8 mouse cellular contexts compared by ENCODE assay signal in genomic region chr5:65336075-65336355, GRCm38 (mm10). TPM values are rescaled to one million over a fixed set of nuclear protein-coding genes. Genes with fewer than 3 reads are reported as not detected.
A peak's percentile ranks its signal among the peaks of the same experiment; 100 is the strongest.
DNase-seq lines count a peak whose midpoint lies in the region; ATAC-seq and TF ChIP-seq lines count a peak whose summit lies in the region.

No protein-coding gene starts in this region.

- H3K27ac ChIP-seq in lung, embryonic 16.5 days (ENCODE audit: low read length) = no peak overlapping the region
- H3K27ac ChIP-seq in embryonic facial prominence, embryonic 14.5 days (replicated peaks; ENCODE audit: low read depth, low read length) = peak overlapping the region; percentile 90; the same call in 1 of the 2 replicates
- no peak overlapping the region for H3K27ac ChIP-seq in intestine, postnatal 0 days (ENCODE audit: low read depth, low read length)
- H3K27ac ChIP-seq in neural tube, embryonic 14.5 days (ENCODE audit: low read depth, low read length) = no peak overlapping the region

- DNase-seq in lung, postnatal 10 days = no peak
- DNase-seq in embryonic facial prominence, embryonic 14.5 days (ENCODE audit: low spot score) = no peak
- no peak for DNase-seq in adrenal gland, postnatal 36 days
- DNase-seq in thymus, adult 18-20 months = no peak
- no peak for DNase-seq in layer of hippocampus, postnatal 14 days (ENCODE audit: low spot score in 2 of 2)

- ATAC-seq in lung, embryonic 16.5 days (ENCODE audit: low read depth) = no peak
- no peak for ATAC-seq in embryonic facial prominence, embryonic 14.5 days (ENCODE audit: low read depth)
- no peak for ATAC-seq in intestine, postnatal 0 days
- no peak for ATAC-seq in neural tube, embryonic 14.5 days (ENCODE audit: low read depth)

- no peak for TF ChIP-seq CTCF in intestine, postnatal 0 days (IDR thresholded peaks at IDR 0.05; ENCODE audit: low read depth)

- 27% methylated on average over 4 of the region's 4 CpGs for WGBS in lung, embryonic 16.5 days
- WGBS in embryonic facial prominence, embryonic 14.5 days = 25% methylated on average over 4 of the region's 4 CpGs
- 24% methylated on average over 4 of the region's 4 CpGs for WGBS in intestine, postnatal 0 days
- 30% methylated on average over 4 of the region's 4 CpGs for WGBS in neural tube, embryonic 14.5 days

- peaks cover 11% of the 10 kb centered on the region for H3K4me1 ChIP-seq in lung, embryonic 16.5 days (replicated peaks; ENCODE audit: control insufficient read depth, insufficient read depth, low read length)
- peaks cover 9% of the 10 kb centered on the region for H3K4me1 ChIP-seq in embryonic facial prominence, embryonic 14.5 days (ENCODE audit: control insufficient read depth, insufficient read depth, low read length)
- H3K4me1 ChIP-seq in intestine, postnatal 0 days (replicated peaks; ENCODE audit: control insufficient read depth, insufficient read depth, low read length) = no peaks in the 10 kb centered on the region
- peaks cover 4% of the 10 kb centered on the region; the same call in 1 of the 2 replicates for H3K4me1 ChIP-seq in neural tube, embryonic 14.5 days (ENCODE audit: control insufficient read depth, insufficient read depth, low read length)

- peak overlapping the region; percentile 92 for H3K4me3 ChIP-seq in lung, embryonic 16.5 days (ENCODE audit: low read length)
- H3K4me3 ChIP-seq in embryonic facial prominence, embryonic 14.5 days (ENCODE audit: low read depth, low read length) = peak overlapping the region; percentile 92
- peak overlapping the region; percentile 86 for H3K4me3 ChIP-seq in intestine, postnatal 0 days (ENCODE audit: low read depth, low read length)
- peak overlapping the region; percentile 88 for H3K4me3 ChIP-seq in neural tube, embryonic 14.5 days (ENCODE audit: low read depth, low read length)

- H3K9me3 ChIP-seq in lung, embryonic 16.5 days (ENCODE audit: control insufficient read depth, low read length) = no peaks in the 10 kb centered on the region
- H3K9me3 ChIP-seq in embryonic facial prominence, embryonic 14.5 days (ENCODE audit: control insufficient read depth, low read length) = no peaks in the 10 kb centered on the region
- no peaks in the 10 kb centered on the region for H3K9me3 ChIP-seq in intestine, postnatal 0 days (ENCODE audit: control insufficient read depth)
- H3K9me3 ChIP-seq in neural tube, embryonic 14.5 days (ENCODE audit: control insufficient read depth, low read length) = no peaks in the 10 kb centered on the region

- H3K27me3 ChIP-seq in lung, embryonic 16.5 days (ENCODE audit: control insufficient read depth, insufficient read depth, low read depth, low read length) = no peaks in the 10 kb centered on the region
- H3K27me3 ChIP-seq in embryonic facial prominence, embryonic 14.5 days (replicated peaks; ENCODE audit: control insufficient read depth, insufficient read depth, low read length) = no peaks in the 10 kb centered on the region
- no peaks in the 10 kb centered on the region for H3K27me3 ChIP-seq in intestine, postnatal 0 days (replicated peaks; ENCODE audit: control insufficient read depth, insufficient read depth, low read length)
- H3K27me3 ChIP-seq in neural tube, embryonic 14.5 days (ENCODE audit: control insufficient read depth, insufficient read depth, low read length) = no peaks in the 10 kb centered on the region

- H3K9ac ChIP-seq in lung, embryonic 16.5 days (ENCODE audit: low read length) = peak overlapping the region; percentile 90; the same call in 1 of the 2 replicates
- peak overlapping the region; percentile 93; the same call in 1 of the 2 replicates for H3K9ac ChIP-seq in embryonic facial prominence, embryonic 14.5 days (ENCODE audit: low read depth, low read length)
- H3K9ac ChIP-seq in intestine, postnatal 0 days (ENCODE audit: low read depth, low read length) = no peak overlapping the region
- peak overlapping the region; percentile 70; the same call in 1 of the 2 replicates for H3K9ac ChIP-seq in neural tube, embryonic 14.5 days (replicated peaks; ENCODE audit: low read depth, low read length)

- H3K4me2 ChIP-seq in lung, embryonic 16.5 days (ENCODE audit: low read depth, low read length) = peak overlapping the region; percentile 62
- peak overlapping the region; percentile 59 for H3K4me2 ChIP-seq in embryonic facial prominence, embryonic 14.5 days (ENCODE audit: low read depth, low read length)
- peak overlapping the region; percentile 73 for H3K4me2 ChIP-seq in intestine, postnatal 0 days (replicated peaks; ENCODE audit: low read depth)
- peak overlapping the region; percentile 76 for H3K4me2 ChIP-seq in neural tube, embryonic 14.5 days (ENCODE audit: low read depth, low read length)

- H3K36me3 ChIP-seq in lung, embryonic 16.5 days (ENCODE audit: control insufficient read depth, insufficient read depth, low read length) = peaks cover 4% of the 10 kb centered on the region; the same call in 1 of the 2 replicates
- peaks cover 10% of the 10 kb centered on the region; the same call in 1 of the 2 replicates for H3K36me3 ChIP-seq in embryonic facial prominence, embryonic 14.5 days (ENCODE audit: control insufficient read depth, insufficient read depth, low read length)
- no peaks in the 10 kb centered on the region for H3K36me3 ChIP-seq in intestine, postnatal 0 days (ENCODE audit: control insufficient read depth, insufficient read depth)
- no peaks in the 10 kb centered on the region for H3K36me3 ChIP-seq in neural tube, embryonic 14.5 days (ENCODE audit: control insufficient read depth, insufficient read depth, low read length)

RNA-seq across cellular contexts. Expression of gene Rfc1, which starts 0.5 kb away (rescaled TPM):
- 73.0 and 85.7 TPM in 2 replicates for polyA plus RNA-seq in lung, embryonic 16.5 days (2015; fragmentation: Nextera tagmentation; extraction: Ambion mirVana)
- polyA plus RNA-seq in embryonic facial prominence, embryonic 14.5 days (2014; fragmentation: Nextera tagmentation; extraction: Ambion mirVana) = 84.2 and 84.8 TPM in 2 replicates
- 28.9 and 32.5 TPM in 2 replicates for polyA plus RNA-seq in intestine, postnatal 0 days (2015; fragmentation: Nextera tagmentation; extraction: Ambion mirVana)
- 26.5 and 31.7 TPM in 2 replicates for polyA plus RNA-seq in neural tube, embryonic 14.5 days (2014; fragmentation: Nextera tagmentation; extraction: Ambion mirVana)
- 10 to 100 TPM; 42.2 to 51.1 TPM for total RNA-seq in adrenal gland, postnatal 36 days (2021)
- 10 to 100 TPM; 25.1 to 28.7 TPM for total RNA-seq in layer of hippocampus, postnatal 14 days (2021)

RNA-seq across cellular contexts. Expression of gene Klb, which starts 12.1 kb away (rescaled TPM):
- 0.05 and 0.20 TPM in 2 replicates for polyA plus RNA-seq in lung, embryonic 16.5 days (2015; fragmentation: Nextera tagmentation; extraction: Ambion mirVana)
- 0.30 and 0.65 TPM in 2 replicates for polyA plus RNA-seq in embryonic facial prominence, embryonic 14.5 days (2014; fragmentation: Nextera tagmentation; extraction: Ambion mirVana)
- 2.6 and 3.8 TPM in 2 replicates for polyA plus RNA-seq in intestine, postnatal 0 days (2015; fragmentation: Nextera tagmentation; extraction: Ambion mirVana)
- 0.08 and 0.13 TPM in 2 replicates for polyA plus RNA-seq in neural tube, embryonic 14.5 days (2014; fragmentation: Nextera tagmentation; extraction: Ambion mirVana)
- total RNA-seq in adrenal gland, postnatal 36 days (2021) = 1 to 10 TPM; 8.4 to 9.6 TPM
- under 1 TPM; 0.46 to 0.74 TPM for total RNA-seq in layer of hippocampus, postnatal 14 days (2021)

RNA-seq across cellular contexts. Expression of gene Rpl9, which starts 55.2 kb away (rescaled TPM):
- polyA plus RNA-seq in lung, embryonic 16.5 days (2015; fragmentation: Nextera tagmentation; extraction: Ambion mirVana) = 1,031 and 1,063 TPM in 2 replicates
- 1,224 and 1,226 TPM in 2 replicates for polyA plus RNA-seq in embryonic facial prominence, embryonic 14.5 days (2014; fragmentation: Nextera tagmentation; extraction: Ambion mirVana)
- 650 and 657 TPM in 2 replicates for polyA plus RNA-seq in intestine, postnatal 0 days (2015; fragmentation: Nextera tagmentation; extraction: Ambion mirVana)
- 605 and 660 TPM in 2 replicates for polyA plus RNA-seq in neural tube, embryonic 14.5 days (2014; fragmentation: Nextera tagmentation; extraction: Ambion mirVana)
- 1,000 to 10,000 TPM; 1,087 to 1,104 TPM for total RNA-seq in adrenal gland, postnatal 36 days (2021)
- total RNA-seq in layer of hippocampus, postnatal 14 days (2021) = 100 to 1,000 TPM; 548 to 565 TPM

RNA-seq across cellular contexts. Expression of gene Lias, which starts 55.3 kb away (rescaled TPM):
- 55.7 TPM in 2 replicates for polyA plus RNA-seq in lung, embryonic 16.5 days (2015; fragmentation: Nextera tagmentation; extraction: Ambion mirVana)
- polyA plus RNA-seq in embryonic facial prominence, embryonic 14.5 days (2014; fragmentation: Nextera tagmentation; extraction: Ambion mirVana) = 60.8 and 61.2 TPM in 2 replicates
- 40.6 and 41.9 TPM in 2 replicates for polyA plus RNA-seq in intestine, postnatal 0 days (2015; fragmentation: Nextera tagmentation; extraction: Ambion mirVana)
- 65.0 and 70.7 TPM in 2 replicates for polyA plus RNA-seq in neural tube, embryonic 14.5 days (2014; fragmentation: Nextera tagmentation; extraction: Ambion mirVana)
- 10 to 100 TPM; 57.5 to 57.9 TPM for total RNA-seq in adrenal gland, postnatal 36 days (2021)
- 10 to 100 TPM; 33.2 to 42.5 TPM for total RNA-seq in layer of hippocampus, postnatal 14 days (2021)
